Mouse (Mus musculus) limb, embryonic 11.5 days (tissue): ENCODE measurements around the gene Aamp. TPM values are rescaled to one million over a fixed set of nuclear protein-coding genes. Genes with fewer than 3 reads are reported as not detected.

Source experiments
- ATAC-seq: fragments of 200-750 bp; cut with Nextera tagmentation; 2 replicates; pipeline ENCODE4 v1.8.0; 2017; ENCODE audit warnings: low read depth; ENCODE audit not compliant: insufficient number of reproducible peaks, low FRiP score, low TSS enrichment
- DNase-seq: peaks from one replicate; pipeline ENCODE4 v3.0.0-alpha.2; 2015; ENCODE audit warnings: low spot score
- H3K27ac ChIP-seq: fragments of 300-500 bp; sonication (generic); replicated peaks from 2 replicates; pipeline ENCODE4 v1.5.1; 2014; ENCODE audit warnings: low read depth, mild to moderate bottlenecking, low read length
- H3K27me3 ChIP-seq: fragments of 300-500 bp; sonication (generic); 2 replicates; pipeline ENCODE4 v1.6.1; 2014; ENCODE audit warnings: mild to moderate bottlenecking, low read length, mixed read lengths; ENCODE audit not compliant: control insufficient read depth, insufficient read depth
- H3K36me3 ChIP-seq: fragments of 300-500 bp; sonication (generic); 2 replicates; pipeline ENCODE4 v1.6.1; 2014; ENCODE audit warnings: mild to moderate bottlenecking, low read length, moderate library complexity, mixed read lengths; ENCODE audit not compliant: control insufficient read depth, insufficient read depth
- H3K4me1 ChIP-seq: fragments of 300-500 bp; sonication (generic); 2 replicates; pipeline ENCODE4 v1.6.1; 2014; ENCODE audit warnings: low read length, mixed read lengths; ENCODE audit not compliant: control insufficient read depth, insufficient read depth
- H3K4me2 ChIP-seq: fragments of 300-500 bp; sonication (generic); 2 replicates; pipeline ENCODE4 v1.6.1; 2014; ENCODE audit warnings: low read depth, mild to moderate bottlenecking, moderate library complexity; ENCODE audit not compliant: severe bottlenecking
- H3K4me3 ChIP-seq: fragments of 300-500 bp; sonication (generic); 2 replicates; pipeline ENCODE4 v1.5.1; 2014; ENCODE audit warnings: low read depth, low read length
- H3K9ac ChIP-seq: fragments of 300-500 bp; sonication (generic); 2 replicates; pipeline ENCODE4 v1.6.1; 2014; ENCODE audit warnings: mild to moderate bottlenecking, low read length
- H3K9me3 ChIP-seq: fragments of 300-500 bp; sonication (generic); 2 replicates; pipeline ENCODE4 v1.6.1; 2016; ENCODE audit warnings: low read length; ENCODE audit not compliant: control insufficient read depth
- WGBS: fragments of 180-500 bp; shearing (Covaris S2); extraction: QIAGEN DNeasy Blood & Tissue Kit; methylation state at CpG from one replicate; pipeline ENCODE4 v1.1.7; 2014; 5-methylcytosine and 5-hydroxymethylcytosine counted together
- polyA plus RNA-seq: library from polyadenylated mRNA; unstranded; fragments of >200 nt; fragmentation: Nextera tagmentation; extraction: Ambion mirVana; gene quantifications from 2 replicates; pipeline ENCODE4 v1.2.1, GENCODE M21; 2014

Aamp gene
- polyA plus RNA-seq, 1 experiment from 2014 or later = 218 TPM

DNA sequence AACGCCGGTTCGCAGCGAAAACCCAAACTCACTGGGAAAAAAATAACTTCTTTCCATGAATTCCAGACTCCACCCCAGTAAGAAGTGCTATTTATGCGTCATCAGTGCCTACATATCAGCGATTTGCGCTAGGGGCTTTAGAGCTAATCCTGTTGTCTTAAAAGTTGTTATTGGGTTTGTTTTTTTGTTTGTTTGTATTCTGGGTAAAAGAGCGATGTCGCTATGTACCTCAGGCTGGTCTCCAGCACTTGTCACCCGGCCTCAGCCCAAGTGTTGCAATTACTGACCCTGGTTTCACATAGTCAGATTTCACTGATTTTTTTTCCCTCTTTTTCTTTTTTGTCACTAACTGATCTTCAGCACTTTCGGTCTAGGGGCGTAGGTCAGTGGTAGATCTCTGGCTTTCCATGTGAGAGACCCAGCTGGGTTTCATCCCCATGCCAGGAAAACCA, 19.8 kb upstream of the Aamp start:
- no peaks in the 10 kb centered on the region for H3K27me3 ChIP-seq
- WGBS = 3% methylated on average over 12 of the region's 12 CpGs
- peak overlapping the region; percentile 22; the same call in 1 of the 2 replicates for H3K27ac ChIP-seq
- DNase-seq (no peak), ATAC-seq (no peak)
- no peaks in the 10 kb centered on the region for H3K9me3 ChIP-seq
- peak overlapping the region; percentile 71 for H3K9ac ChIP-seq
- peak overlapping the region; percentile 86 for H3K4me2 ChIP-seq
- H3K4me1 ChIP-seq = peaks cover 7% of the 10 kb centered on the region; the same call in 1 of the 2 replicates
- H3K4me3 ChIP-seq = peak overlapping the region; percentile 60
- no peaks in the 10 kb centered on the region for H3K36me3 ChIP-seq

GRCm38 (mm10) chr1:74303509-74304338, 19.2 kb upstream of the Aamp start:
- H3K27ac ChIP-seq = peak overlapping the region; percentile 22; the same call in 1 of the 2 replicates

GRCm38 (mm10) chr1:74302835-74303234, 18.3 kb upstream of the Aamp start:
- H3K4me2 ChIP-seq = no peak overlapping the region
- no peaks in the 10 kb centered on the region for H3K9me3 ChIP-seq
- H3K36me3 ChIP-seq = no peaks in the 10 kb centered on the region
- 77% methylated on average over 2 of the region's 2 CpGs for WGBS
- no peak overlapping the region for H3K27ac ChIP-seq
- ATAC-seq (no peak), DNase-seq (no peak)
- peaks cover 7% of the 10 kb centered on the region; the same call in 1 of the 2 replicates for H3K4me1 ChIP-seq
- no peak overlapping the region for H3K4me3 ChIP-seq
- no peak overlapping the region for H3K9ac ChIP-seq
- no peaks in the 10 kb centered on the region for H3K27me3 ChIP-seq

More at GRCm38 (mm10) chr1:74303509-74304338, 19.2 kb upstream of the Aamp start:
- under 1% methylated on average over 56 of the region's 56 CpGs for WGBS
- Histone ChIP-seq H3K9ac (peak overlapping the region; percentile 71), H3K9me3 (no peaks in the 10 kb centered on the region), H3K36me3 (no peaks in the 10 kb centered on the region), H3K4me1 (peaks cover 7% of the 10 kb centered on the region; the same call in 1 of the 2 replicates), H3K4me2 (peak overlapping the region; percentile 86), H3K27me3 (no peaks in the 10 kb centered on the region), H3K4me3 (peak overlapping the region; percentile 60)
- DNase-seq (peak; percentile 71), ATAC-seq (peak; percentile 81)

- Histone ChIP-seq H3K27me3 (no peaks in the 10 kb centered on the region), H3K9ac (no peak overlapping the region), H3K4me1 (peaks cover 7% of the 10 kb centered on the region; the same call in 1 of the 2 replicates), H3K4me2 (no peak overlapping the region), H3K4me3 (no peak overlapping the region), H3K36me3 (no peaks in the 10 kb centered on the region), H3K27ac (no peak overlapping the region), H3K9me3 (no peaks in the 10 kb centered on the region)
- WGBS = 76% methylated on average over 7 of the region's 7 CpGs
- DNase-seq = no peak
- no peak for ATAC-seq
Observed at GRCm38 (mm10) chr1:74302229-74302628, 17.7 kb upstream of the Aamp start.

DNA sequence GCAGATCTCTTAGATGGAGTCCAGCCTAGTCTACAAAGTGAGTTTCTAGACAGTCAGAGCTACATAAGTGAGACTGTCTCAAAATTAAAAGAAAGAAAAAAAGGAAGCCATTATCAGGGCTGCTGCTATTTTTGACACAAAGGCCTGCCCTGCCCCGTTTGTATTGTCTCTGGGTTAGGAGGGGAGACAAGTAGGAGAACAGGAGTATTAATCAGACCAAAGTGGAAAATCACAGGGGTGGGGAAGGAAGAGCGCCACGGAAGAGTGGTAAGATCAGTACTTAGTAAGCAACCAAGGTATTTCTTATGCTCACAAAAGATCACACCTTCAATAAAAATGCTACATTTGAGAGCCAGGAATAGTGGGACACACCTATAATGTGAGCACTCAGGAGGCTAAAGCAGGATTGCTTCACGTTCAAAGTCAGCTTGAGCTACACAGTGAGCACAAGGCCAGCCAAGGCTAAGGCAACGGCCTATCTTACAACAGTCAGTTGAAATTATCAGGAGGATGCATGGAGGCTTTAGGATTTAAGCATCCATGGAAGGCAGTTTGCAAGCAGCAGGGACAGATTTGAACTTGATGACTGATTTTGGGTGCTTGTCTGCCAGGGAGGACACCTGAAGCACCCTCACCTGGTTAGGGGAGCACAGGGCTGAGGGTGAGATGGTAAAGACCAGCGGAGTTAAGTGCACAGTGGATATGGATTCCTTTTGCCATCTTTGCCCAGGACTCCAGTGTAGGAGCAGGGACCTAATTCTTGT, 16.0 kb upstream of the Aamp start:
- H3K4me3 ChIP-seq = no peak overlapping the region
- no peaks in the 10 kb centered on the region for H3K27me3 ChIP-seq
- H3K36me3 ChIP-seq = no peaks in the 10 kb centered on the region
- H3K9me3 ChIP-seq = no peaks in the 10 kb centered on the region
- DNase-seq = no peak
- H3K4me1 ChIP-seq = peaks cover 19% of the 10 kb centered on the region
- WGBS = 84% methylated on average over 6 of the region's 6 CpGs
- no peak overlapping the region for H3K9ac ChIP-seq
- H3K4me2 ChIP-seq = no peak overlapping the region
- H3K27ac ChIP-seq = no peak overlapping the region
- no peak for ATAC-seq

GRCm38 (mm10) chr1:74298996-74299395, 14.5 kb upstream of the Aamp start:
- no peak for DNase-seq
- no peak overlapping the region for H3K27ac ChIP-seq
- no peak overlapping the region for H3K4me2 ChIP-seq
- no peaks in the 10 kb centered on the region for H3K27me3 ChIP-seq
- ATAC-seq = no peak
- peaks cover 26% of the 10 kb centered on the region for H3K4me1 ChIP-seq
- no peaks in the 10 kb centered on the region for H3K36me3 ChIP-seq
- 75% methylated on average over 5 of the region's 5 CpGs for WGBS
- H3K9ac ChIP-seq = no peak overlapping the region
- H3K9me3 ChIP-seq = no peaks in the 10 kb centered on the region
- H3K4me3 ChIP-seq = no peak overlapping the region

DNA sequence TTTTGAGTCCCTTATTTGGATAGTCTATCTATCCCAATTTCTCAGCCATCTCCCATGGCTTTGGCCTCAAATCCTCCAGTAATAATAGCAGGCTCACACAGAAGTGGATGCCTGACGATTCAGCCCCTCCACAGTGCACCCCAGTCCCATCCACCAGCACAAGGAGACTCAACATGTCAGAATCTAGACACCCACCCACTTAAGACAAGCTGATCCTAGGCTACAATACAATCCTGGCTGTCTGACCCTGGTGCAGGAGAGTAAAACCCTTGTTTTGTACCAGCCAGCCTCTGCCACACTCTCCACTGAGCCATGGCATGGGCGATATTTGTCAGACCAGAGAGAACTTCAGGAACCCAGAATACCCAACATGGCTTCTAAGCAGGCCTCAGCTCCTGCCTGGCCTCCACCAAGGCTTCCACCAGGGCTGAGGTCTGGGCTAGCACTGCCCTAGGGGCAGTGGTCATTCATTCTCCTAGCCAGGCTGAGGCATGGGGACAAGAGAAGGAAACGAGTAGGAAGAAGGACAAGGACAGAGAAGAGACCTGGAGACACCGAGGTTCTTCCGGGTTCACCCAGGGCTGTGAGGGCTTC, 13.7 kb upstream of the Aamp start:
- DNase-seq (no peak), ATAC-seq (no peak)
- no peak overlapping the region for H3K4me3 ChIP-seq
- no peaks in the 10 kb centered on the region for H3K27me3 ChIP-seq
- H3K36me3 ChIP-seq = no peaks in the 10 kb centered on the region
- H3K27ac ChIP-seq = no peak overlapping the region
- WGBS = 86% methylated on average over 5 of the region's 5 CpGs
- no peaks in the 10 kb centered on the region for H3K9me3 ChIP-seq
- H3K4me1 ChIP-seq = peaks cover 26% of the 10 kb centered on the region
- no peak overlapping the region for H3K9ac ChIP-seq
- H3K4me2 ChIP-seq = no peak overlapping the region

DNA sequence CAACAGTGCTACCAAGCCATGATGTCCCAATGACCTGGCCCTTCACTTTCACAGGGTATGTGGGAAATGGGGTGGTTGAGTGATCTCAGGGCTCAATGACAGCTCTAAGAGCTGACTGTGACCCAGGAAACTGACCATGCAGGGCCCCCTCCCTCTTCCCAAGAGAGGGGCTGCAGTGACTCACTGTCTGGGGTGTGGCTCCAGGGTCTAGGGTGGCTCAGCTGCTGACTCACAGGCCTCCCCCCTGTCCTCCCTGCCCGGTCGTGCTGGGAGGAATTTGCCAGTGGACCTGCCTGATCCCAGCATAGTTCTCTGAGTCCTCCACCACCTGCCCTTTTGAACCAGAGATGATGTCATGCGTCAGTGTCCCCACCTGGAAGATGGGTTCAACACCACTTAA, 12.7 kb upstream of the Aamp start:
- Histone ChIP-seq H3K4me1 (peaks cover 20% of the 10 kb centered on the region), H3K4me2 (no peak overlapping the region), H3K27ac (no peak overlapping the region), H3K27me3 (no peaks in the 10 kb centered on the region), H3K9me3 (no peaks in the 10 kb centered on the region), H3K36me3 (no peaks in the 10 kb centered on the region), H3K4me3 (no peak overlapping the region), H3K9ac (no peak overlapping the region)
- DNase-seq = no peak
- 68% methylated on average over 3 of the region's 3 CpGs for WGBS
- ATAC-seq = no peak
